Mouse (Mus musculus) midbrain, postnatal 0 days (tissue): ENCODE data around the gene Gm20388. TPM values are rescaled to one million over a fixed set of nuclear protein-coding genes. Genes with fewer than 3 reads are reported as not detected.

Source experiments
- ATAC-seq: fragments of 200-750 bp; cut with Nextera tagmentation; 2 replicates; pipeline ENCODE4 v1.8.0; 2017; ENCODE audit warnings: moderate number of reproducible peaks, mild to moderate bottlenecking, moderate TSS enrichment, moderate library complexity; ENCODE audit not compliant: low FRiP score
- DNase-seq: peaks from one replicate; pipeline ENCODE4 v3.0.0-alpha.2; 2015; ENCODE audit warnings: low spot score
- H3K27ac ChIP-seq: fragments of 300-500 bp; sonication (generic); 2 replicates; pipeline ENCODE4 v1.5.1; 2014; ENCODE audit warnings: low read depth, mild to moderate bottlenecking, low read length, mixed read lengths
- H3K27me3 ChIP-seq: fragments of 300-500 bp; sonication (generic); 2 replicates; pipeline ENCODE4 v1.6.1; 2014; ENCODE audit warnings: low read length, control low read depth, mixed read lengths; ENCODE audit not compliant: insufficient read depth
- H3K36me3 ChIP-seq: fragments of 300-500 bp; sonication (generic); 2 replicates; pipeline ENCODE4 v1.6.1; 2014; ENCODE audit warnings: low read length, control low read depth, mixed read lengths; ENCODE audit not compliant: insufficient read depth
- H3K4me1 ChIP-seq: fragments of 300-500 bp; sonication (generic); 2 replicates; pipeline ENCODE4 v1.6.1; 2014; ENCODE audit warnings: mild to moderate bottlenecking, control low read depth, antibody characterized with exemption, low read length, mixed read lengths; ENCODE audit not compliant: insufficient read depth
- H3K4me2 ChIP-seq: fragments of 300-500 bp; sonication (generic); 2 replicates; pipeline ENCODE4 v1.6.1; 2014; ENCODE audit warnings: low read depth, mild to moderate bottlenecking, low read length, mixed read lengths; ENCODE audit not compliant: poor library complexity, severe bottlenecking
- H3K4me3 ChIP-seq: fragments of 300-500 bp; sonication (generic); 2 replicates; pipeline ENCODE4 v1.5.1; 2014; ENCODE audit warnings: low read depth, mild to moderate bottlenecking, low read length, moderate library complexity
- H3K9ac ChIP-seq: fragments of 300-500 bp; sonication (generic); replicated peaks from 2 replicates; pipeline ENCODE4 v1.6.1; 2014; ENCODE audit warnings: mild to moderate bottlenecking, low read length, moderate library complexity, mixed read lengths; ENCODE audit not compliant: poor library complexity, severe bottlenecking
- H3K9me3 ChIP-seq: fragments of 300-500 bp; sonication (generic); 2 replicates; pipeline ENCODE4 v1.6.1; 2016; ENCODE audit warnings: low read length, control low read depth
- CTCF ChIP-seq: IDR thresholded peaks from 2 replicates; pipeline ENCODE4 v1.5.1; 2016; ENCODE audit warnings: antibody characterized with exemption, mild to moderate bottlenecking
- WGBS: fragments of 180-500 bp; shearing (Covaris S2); extraction: QIAGEN DNeasy Blood & Tissue Kit; methylation state at CpG from one replicate; pipeline ENCODE4 v1.1.7; 2014; 5-methylcytosine and 5-hydroxymethylcytosine counted together
- polyA plus RNA-seq: library from polyadenylated mRNA; unstranded; fragments of >200 nt; fragmentation: Nextera tagmentation; extraction: Ambion mirVana; gene quantifications from 2 replicates; pipeline ENCODE4 v1.2.1, GENCODE M21; 2015
- total RNA-seq: library from RNA; depleted of rRNA; stranded (reverse); fragments of >200 nt; gene quantifications from 2 replicates; pipeline ENCODE4 v1.2.3, GENCODE M21; 2014

Gm20388 gene
- total and polyA plus RNA-seq, 2 experiments from 2014 or later = 74.2 TPM; not detected in 1

- no peak for TF ChIP-seq CTCF
- peak; percentile 94 for DNase-seq
- peak; percentile 85 for ATAC-seq
- H3K9ac ChIP-seq = peak within 1 kb of the TSS; percentile 87
- peak within 1 kb of the TSS; percentile 80 for H3K27ac ChIP-seq
- H3K4me1 ChIP-seq = peaks cover 17% of the 10 kb centered on the region
- no peaks in the 10 kb centered on the region; the same call in 1 of the 2 replicates for H3K36me3 ChIP-seq
- H3K27me3 ChIP-seq = no peaks in the 10 kb centered on the region
- H3K9me3 ChIP-seq = no peaks in the 10 kb centered on the region
- H3K4me2 ChIP-seq = peak within 1 kb of the TSS; percentile 91
- H3K4me3 ChIP-seq = peak within 1 kb of the TSS; percentile 61
- under 1% methylated on average over 39 of the region's 39 CpGs for WGBS
Observed at GRCm38 (mm10) chr8:122576648-122577022, 2666.0 kb downstream of the Gm20388 start, which contains the start of gene Aprt. Gene Aprt, minus strand, starts transcription at chr8:122576909.

- Histone ChIP-seq H3K27me3 (no peaks in the 10 kb centered on the region), H3K9me3 (no peaks in the 10 kb centered on the region), H3K4me1 (peaks cover 17% of the 10 kb centered on the region), H3K4me2 (peak overlapping the region; percentile 91), H3K36me3 (no peaks in the 10 kb centered on the region; the same call in 1 of the 2 replicates), H3K9ac (peak overlapping the region; percentile 87), H3K27ac (peak overlapping the region; percentile 80), H3K4me3 (peak overlapping the region; percentile 61)
- no peak for TF ChIP-seq CTCF
- DNase-seq = no peak
- 0 out of 2 replicates have a peak, but pooled peaks have one; percentile 33 for ATAC-seq
- WGBS = 43% methylated on average over 10 of the region's 10 CpGs
Observed at GRCm38 (mm10) chr8:122577116-122577515, 2666.5 kb downstream of the Gm20388 start.

GRCm38 (mm10) chr8:122579196-122579595, 2668.6 kb downstream of the Gm20388 start:
- WGBS = 30% methylated on average over 7 of the region's 7 CpGs
- DNase-seq = no peak

GRCm38 (mm10) chr8:122580926-122581325, 2670.3 kb downstream of the Gm20388 start:
- Histone ChIP-seq H3K36me3 (no peaks in the 10 kb centered on the region), H3K27me3 (no peaks in the 10 kb centered on the region), H3K9me3 (no peaks in the 10 kb centered on the region), H3K27ac (no peak overlapping the region), H3K9ac (no peak overlapping the region), H3K4me1 (peaks cover 8% of the 10 kb centered on the region), H3K4me2 (no peak overlapping the region), H3K4me3 (no peak overlapping the region)
- no peak for ATAC-seq
- TF ChIP-seq CTCF = no peak
- DNase-seq = no peak
- 89% methylated on average over 15 of the region's 15 CpGs for WGBS

More at GRCm38 (mm10) chr8:122579196-122579595, 2668.6 kb downstream of the Gm20388 start:
- Histone ChIP-seq H3K4me3 (no peak overlapping the region), H3K36me3 (no peaks in the 10 kb centered on the region; the same call in 1 of the 2 replicates), H3K4me1 (peaks cover 17% of the 10 kb centered on the region), H3K9ac (no peak overlapping the region), H3K9me3 (no peaks in the 10 kb centered on the region), H3K27me3 (no peaks in the 10 kb centered on the region), H3K4me2 (no peak overlapping the region), H3K27ac (no peak overlapping the region)
- no peak for ATAC-seq
- TF ChIP-seq CTCF = no peak

- Histone ChIP-seq H3K36me3 (no peaks in the 10 kb centered on the region), H3K4me2 (no peak overlapping the region), H3K4me1 (no peaks in the 10 kb centered on the region), H3K9ac (no peak overlapping the region), H3K9me3 (no peaks in the 10 kb centered on the region), H3K4me3 (no peak overlapping the region), H3K27ac (no peak overlapping the region), H3K27me3 (no peaks in the 10 kb centered on the region)
- no peak for TF ChIP-seq CTCF
- DNase-seq (no peak), ATAC-seq (no peak)
- 87% methylated on average over 9 of the region's 9 CpGs for WGBS
Observed at GRCm38 (mm10) chr8:122584981-122585380, 2674.3 kb downstream of the Gm20388 start.

GRCm38 (mm10) chr8:122585411-122585891, 2674.8 kb downstream of the Gm20388 start:
- 79% methylated on average over 14 of the region's 14 CpGs for WGBS
- Histone ChIP-seq H3K27ac (no peak overlapping the region), H3K9me3 (no peaks in the 10 kb centered on the region), H3K9ac (no peak overlapping the region), H3K4me2 (no peak overlapping the region), H3K36me3 (no peaks in the 10 kb centered on the region), H3K27me3 (no peaks in the 10 kb centered on the region), H3K4me3 (no peak overlapping the region), H3K4me1 (no peaks in the 10 kb centered on the region)
- no peak for ATAC-seq
- DNase-seq = no peak
- TF ChIP-seq CTCF = no peak
